Mouse (Mus musculus) right cerebral cortex, postnatal 36 days (tissue): ENCODE data around the gene Ppp2r1b.

Source experiments
- DNase-seq, 2 experiments: peaks; one replicate each; pipeline ENCODE4 v3.0.0; 2022; ENCODE audit warnings: low spot score in 2 of 2, mixed read lengths in 1 of 2

The Ppp2r1b gene

DNA sequence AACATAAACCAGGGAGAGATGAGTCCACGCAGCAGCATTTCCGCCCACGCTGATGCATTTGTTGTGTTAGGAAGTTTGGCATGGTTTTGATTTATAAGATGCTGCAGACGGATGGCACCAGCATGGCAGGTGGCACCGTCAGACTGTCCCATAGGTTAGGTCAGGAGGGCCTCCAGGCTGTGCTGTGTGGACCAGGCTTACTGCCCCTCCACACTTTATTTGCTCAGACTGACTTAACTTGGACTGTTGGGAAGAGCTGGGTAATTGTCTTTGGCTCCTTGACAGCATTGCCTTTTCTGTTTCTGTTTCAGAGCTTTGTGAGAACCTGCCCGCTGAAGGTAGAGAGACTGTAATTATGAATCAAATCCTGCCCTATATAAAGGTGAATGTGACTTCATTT lies 21.9 kb downstream of the Ppp2r1b start:
- DNase-seq, result no peak

DNA sequence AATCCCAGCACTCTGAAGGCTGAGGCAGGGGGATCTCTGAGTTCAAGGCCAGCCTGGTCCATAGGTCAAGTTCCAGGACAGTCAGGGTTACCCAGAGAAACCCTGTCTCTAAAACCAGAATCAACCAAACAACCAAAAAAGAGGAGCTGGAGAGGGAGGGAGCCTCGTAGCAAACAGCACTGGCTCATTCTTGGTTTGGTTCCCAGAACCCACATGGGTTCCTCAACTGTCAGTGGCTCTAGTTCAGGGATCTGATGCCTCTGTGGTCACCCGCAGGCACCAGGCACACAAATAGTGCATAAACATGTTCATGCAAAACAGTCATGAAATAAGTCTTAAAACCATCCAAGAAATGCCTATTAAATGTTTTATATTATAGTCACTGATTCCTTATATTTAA lies 23.1 kb downstream of the Ppp2r1b start:
- DNase-seq, result no peak

DNA sequence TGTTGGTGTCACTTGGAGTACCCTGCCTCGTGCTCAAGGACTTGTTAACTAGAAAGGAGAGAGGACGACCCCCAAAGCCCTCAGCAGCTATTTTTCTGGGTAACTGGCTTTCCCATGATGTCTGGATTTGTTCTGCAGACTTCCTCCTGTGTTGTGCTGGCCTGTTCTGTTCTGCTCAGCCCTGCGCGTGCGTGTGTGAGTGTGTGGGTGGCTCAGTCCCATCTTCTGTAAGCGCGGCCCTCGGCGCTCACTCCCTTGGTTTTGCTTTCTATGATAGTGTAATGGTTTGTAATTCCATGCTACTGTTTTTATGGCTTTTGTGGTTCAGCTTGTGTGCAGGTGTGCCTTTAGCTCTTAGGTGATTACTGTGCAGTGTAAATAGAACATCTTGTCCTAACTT lies 28.1 kb downstream of the Ppp2r1b start:
- peak in 1 of 2 experiments; percentile 46 for DNase-seq

DNA sequence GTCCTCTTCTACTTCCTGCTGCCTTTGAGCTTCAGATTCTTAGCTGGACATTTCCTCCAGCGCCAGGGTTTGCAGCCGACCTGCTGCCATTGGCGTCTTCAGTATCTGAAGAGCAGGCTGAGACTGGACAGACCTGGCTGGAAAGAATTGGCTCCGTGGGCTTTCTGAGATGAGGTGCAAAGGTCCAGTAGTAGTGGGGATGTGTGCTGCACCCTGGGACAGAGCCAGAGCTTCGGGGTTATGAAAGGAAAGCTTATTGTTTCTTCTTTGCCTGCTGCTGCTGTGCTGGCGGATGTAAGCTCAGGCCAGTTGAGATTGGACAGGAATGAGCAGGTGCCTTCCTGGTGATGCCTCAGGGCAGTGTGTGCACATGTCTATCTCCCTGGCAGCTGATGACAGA lies 28.9 kb downstream of the Ppp2r1b start:
- DNase-seq, result no peak

DNA sequence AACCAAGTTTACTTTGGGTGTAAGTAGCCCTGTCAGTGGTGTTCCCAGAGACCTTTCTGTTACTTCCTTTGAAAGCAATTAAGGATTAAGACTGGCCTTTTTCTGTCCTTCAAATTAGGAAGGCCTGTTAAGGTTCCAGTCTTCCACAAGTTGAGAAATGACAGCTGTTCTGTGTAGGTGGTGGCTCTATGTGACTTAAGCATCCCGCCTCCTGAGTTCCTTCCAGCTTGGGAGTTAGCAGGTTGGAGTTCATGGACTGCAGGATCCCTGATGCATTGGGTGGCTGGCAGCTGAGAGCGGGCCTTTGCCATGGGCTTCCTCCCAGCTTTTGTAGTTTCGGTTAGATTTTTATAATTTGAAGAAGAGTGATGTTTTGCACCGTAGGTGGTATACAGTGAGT lies 30.4 kb downstream of the Ppp2r1b start:
- no peak for DNase-seq

DNA sequence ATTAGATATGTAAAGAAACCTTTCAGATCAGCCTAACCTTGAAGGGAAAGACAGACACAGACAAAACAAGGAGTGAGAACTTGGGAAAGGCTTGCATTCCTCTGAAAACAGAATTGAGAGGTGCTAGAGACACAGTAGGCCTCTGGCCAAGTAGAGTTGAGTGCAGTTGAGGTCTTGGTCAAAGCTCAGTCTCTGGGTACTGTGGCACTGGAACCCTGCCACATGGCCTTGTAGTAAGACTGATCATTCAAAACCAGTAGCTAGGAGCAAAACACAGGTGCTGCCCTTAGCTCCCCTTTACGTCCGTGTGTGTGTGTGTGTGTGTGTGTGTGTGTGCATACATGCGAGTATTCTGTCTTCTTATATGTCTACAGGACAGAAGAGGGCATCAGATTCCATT lies 31.2 kb downstream of the Ppp2r1b start:
- DNase-seq, result no peak

DNA sequence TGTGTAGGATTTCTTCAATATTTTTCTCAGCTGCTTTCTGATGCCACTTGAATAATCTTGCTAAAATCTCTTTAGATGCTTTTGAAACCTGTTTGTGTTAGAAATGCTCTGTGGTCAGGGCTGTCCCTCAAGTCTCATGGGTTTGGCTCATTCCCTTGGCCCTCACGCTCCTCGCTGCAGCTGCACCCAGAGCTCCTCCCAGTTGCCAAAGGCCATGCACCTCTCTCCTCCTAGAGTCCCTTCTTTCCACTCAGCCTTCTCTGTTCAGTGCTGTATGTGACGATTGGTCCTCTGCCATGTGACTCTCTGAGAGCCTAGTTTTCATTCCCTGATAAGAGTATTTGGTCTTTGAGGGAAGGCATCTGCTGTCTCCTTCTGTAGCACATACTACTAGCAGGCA lies 32.3 kb downstream of the Ppp2r1b start:
- no peak for DNase-seq

DNA sequence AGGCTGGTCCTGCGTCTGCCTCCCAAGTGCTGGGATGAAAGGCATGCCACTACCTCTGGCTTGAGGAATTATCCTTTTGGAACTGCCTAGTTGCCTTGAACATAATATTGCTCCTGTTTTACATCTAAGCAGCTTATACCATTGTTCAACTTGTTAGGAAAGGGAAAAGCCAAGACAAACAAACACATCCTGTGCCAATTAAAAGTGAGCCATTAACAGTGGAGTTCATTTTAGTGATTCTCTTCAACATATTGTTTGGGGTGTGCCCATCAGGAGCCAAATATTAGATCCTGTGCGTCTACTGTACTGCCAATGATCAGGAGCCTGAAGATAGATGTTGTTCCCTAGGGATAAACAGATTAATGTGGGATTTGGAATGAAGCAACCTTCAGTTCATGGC lies 37.1 kb downstream of the Ppp2r1b start:
- no peak for DNase-seq

DNA sequence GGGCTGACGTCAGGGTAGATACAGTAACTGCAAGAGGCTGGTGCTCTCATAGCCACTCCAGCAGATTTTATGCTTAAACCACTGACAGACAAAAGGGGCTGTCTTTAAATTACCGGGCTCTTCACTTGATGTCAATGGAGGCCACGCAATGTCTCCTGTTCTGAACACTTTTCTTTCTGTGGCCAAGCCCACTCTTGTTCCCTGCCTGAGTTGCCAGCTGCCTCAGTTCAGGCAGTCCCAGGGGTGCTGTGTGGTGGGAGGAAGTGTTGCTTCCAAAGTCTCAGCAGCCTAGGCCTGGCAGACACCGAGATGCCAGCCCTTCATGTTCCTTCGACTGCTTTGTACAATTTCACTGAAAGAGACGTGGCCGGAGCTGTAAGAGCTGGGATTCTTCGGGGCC lies 39.0 kb downstream of the Ppp2r1b start:
- peak; percentile 32 to 73 for DNase-seq

DNA sequence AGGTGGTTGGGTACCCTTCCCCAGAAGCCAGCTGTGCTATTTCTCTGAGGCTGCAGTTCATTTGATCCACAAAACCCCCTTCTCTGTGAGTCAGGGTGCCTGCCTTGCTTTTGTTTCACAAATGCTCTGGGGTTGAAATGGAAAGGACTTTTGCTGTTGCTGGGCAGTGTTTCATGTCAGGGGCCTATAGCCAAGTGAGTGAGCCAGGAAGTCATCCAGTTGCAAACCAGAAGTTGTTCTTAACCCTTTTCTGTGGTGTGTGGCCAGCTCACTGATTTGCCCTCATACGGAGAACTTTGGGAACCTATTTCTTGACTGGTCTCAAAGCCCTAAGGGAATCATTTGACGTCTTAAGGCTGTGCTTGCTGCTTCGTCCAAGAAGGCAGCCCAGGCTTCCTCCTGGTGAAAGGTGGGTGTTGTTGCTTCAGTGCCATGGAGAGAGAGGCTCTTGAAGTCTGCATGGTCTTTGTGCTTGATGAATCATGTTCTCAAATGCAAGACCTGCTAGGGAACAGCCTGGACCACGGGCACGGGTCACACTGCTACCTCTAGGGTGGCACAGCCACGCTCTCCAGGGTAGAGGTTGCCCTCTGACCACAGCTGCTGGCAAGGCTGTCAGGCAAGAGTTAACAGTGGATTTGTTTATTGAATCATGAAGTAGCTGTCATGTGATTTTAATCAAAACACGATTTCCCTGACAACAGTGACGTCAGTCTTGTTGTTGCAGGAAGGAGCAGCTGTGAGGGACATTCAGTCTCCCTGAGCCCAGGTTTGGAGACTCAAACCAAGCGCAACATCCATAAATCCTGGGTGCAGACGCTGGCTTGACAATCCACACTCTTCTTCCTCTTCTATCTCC lies 39.9 kb downstream of the Ppp2r1b start:
- DNase-seq, result peak in 1 of 2 experiments; percentile 16

DNA sequence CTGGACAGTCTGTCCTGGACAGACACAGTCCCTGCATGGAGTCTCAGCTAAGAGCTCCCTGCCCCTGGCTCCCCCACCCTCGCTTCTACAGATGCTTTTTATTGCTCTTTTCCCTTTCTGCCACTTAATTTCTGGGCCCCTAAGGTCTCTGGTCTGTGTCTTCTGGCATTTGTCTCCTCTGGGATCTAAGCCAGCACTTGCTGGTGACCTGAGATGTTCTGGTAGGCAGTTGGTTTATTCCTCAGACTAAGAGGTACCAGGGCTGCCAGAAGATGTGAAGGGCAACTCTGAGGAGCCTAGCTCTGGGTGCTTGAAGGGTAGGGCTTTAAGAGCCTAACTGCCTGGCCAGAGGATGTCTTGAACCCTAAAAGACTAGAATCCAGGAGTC lies 40.5 kb downstream of the Ppp2r1b start:
- no peak for DNase-seq

DNA sequence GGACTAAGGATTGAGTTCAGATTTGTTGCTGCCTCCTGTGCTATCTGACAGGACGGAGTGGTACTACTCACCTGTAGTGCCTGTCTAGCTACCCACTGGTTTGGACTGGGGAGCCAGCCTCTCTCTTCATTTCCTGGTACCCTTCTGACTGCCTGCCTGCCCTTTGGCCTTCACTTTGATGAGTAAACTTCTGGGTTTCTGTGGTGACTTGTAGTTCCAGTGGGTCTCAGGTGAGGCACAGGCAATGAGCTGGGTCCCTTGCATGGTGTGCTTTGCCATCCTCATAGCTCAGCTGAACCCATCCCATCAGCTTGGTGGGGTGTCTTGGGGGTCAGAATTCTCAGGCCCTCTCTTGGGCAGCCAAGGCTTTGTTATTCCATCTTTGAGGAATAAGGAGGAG lies 41.8 kb downstream of the Ppp2r1b start:
- DNase-seq, result no peak

DNA sequence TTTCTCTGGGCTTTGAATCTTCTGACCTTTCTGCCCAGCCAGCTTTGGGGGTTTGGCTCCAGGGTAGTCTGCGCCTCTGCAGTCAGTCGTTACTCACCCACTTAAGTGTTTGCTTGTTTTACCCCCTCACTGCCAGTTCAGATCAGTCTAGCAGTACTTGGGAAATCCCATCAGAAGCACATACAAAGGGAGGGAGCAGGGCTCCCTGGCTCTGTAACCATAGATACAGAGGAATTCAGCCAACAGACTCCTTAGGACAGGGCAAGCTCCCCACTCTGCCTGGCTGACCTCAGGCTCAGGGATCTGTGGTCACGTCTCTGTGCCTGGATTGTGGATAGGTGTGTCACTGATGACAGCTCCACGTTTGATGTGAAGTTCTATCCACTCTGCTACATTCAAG lies 42.2 kb downstream of the Ppp2r1b start:
- DNase-seq, result no peak

DNA sequence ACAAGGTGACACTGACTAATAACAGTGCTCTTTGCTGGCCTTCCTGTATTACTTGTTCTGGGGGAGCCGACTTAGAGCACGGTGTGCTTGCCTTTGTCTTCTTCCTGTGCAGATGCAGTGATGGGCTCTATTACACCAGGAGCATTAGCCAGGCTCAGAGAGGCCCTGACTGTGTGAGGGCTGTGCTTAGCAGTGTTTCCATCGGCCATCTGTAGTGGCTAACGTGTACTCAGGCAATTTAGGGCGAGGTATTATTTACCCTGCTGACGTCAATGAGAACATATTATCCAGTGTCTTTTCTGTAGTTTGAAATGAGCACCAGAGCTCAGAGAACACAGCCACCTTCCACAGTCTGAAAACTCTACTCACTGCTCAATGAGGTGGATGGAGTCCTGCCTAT lies 44.1 kb downstream of the Ppp2r1b start:
- DNase-seq, result no peak

DNA sequence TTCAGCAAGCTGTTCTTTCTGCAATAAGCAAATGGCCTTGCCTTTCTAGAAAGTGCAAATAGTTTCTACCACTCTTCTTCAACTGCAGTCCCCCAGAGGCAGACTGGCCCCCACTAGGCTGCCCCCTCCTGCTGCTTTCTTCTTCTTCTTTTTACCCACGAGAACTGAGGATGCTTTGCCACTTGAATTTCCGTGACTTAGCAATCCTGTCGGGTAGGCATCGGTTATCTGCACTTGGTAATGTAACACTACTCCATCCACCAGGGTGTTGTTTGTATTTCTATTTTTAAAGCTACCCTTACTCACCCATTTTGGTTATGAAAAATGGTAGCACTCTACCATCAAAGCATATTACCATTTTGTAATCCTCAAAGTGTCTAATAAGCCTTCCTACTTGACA lies 44.9 kb downstream of the Ppp2r1b start:
- DNase-seq, result no peak

DNA sequence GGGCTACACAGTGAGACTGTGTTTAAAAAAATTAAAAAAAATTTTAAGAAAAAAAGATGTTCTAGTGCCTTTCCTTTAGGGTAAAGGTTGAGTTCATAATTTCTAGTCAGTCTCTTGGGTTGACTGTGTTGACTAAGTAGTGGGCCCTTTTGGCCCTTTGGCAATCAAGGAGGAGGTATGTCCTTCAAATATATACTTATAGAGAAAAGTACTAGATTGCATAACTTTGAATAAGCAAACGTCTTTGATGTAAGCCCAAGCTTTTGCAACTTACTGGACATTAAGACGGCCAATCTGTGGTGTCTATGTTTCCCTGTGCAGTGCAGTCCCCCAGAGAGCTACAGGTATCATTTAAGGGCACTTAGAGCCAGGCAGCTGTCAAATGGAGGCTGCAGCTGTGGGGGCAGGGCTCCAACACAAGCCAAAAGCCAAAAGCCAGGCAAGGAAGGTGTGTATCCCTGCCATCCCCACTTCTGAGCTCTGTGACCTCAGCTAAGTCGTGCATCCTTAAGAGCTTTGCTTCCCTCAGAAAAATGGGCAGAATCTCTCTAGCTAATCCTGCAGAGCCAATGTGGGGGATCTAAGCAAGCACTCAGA lies 45.5 kb downstream of the Ppp2r1b start:
- DNase-seq, result no peak

DNA sequence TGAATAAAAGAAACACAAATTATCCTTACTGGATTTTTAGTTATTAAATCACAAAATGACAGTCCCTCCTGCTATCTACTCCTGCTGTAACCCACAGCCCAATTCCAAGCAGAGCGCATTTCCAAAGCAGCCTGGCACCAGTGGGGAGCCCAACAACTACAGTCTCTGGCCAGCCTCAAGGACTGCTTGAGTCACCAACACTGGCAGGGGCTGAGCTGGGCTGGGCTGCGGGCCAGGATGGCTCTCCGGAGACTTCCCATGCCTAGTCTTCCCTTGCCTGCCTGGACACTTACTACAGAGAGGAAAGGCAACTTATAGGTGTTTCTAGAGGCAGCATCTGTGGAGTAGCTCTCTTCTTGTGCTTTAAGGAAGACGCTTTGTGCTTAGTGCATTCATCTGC lies 48.6 kb downstream of the Ppp2r1b start:
- peak; percentile 38 to 59 for DNase-seq

DNA sequence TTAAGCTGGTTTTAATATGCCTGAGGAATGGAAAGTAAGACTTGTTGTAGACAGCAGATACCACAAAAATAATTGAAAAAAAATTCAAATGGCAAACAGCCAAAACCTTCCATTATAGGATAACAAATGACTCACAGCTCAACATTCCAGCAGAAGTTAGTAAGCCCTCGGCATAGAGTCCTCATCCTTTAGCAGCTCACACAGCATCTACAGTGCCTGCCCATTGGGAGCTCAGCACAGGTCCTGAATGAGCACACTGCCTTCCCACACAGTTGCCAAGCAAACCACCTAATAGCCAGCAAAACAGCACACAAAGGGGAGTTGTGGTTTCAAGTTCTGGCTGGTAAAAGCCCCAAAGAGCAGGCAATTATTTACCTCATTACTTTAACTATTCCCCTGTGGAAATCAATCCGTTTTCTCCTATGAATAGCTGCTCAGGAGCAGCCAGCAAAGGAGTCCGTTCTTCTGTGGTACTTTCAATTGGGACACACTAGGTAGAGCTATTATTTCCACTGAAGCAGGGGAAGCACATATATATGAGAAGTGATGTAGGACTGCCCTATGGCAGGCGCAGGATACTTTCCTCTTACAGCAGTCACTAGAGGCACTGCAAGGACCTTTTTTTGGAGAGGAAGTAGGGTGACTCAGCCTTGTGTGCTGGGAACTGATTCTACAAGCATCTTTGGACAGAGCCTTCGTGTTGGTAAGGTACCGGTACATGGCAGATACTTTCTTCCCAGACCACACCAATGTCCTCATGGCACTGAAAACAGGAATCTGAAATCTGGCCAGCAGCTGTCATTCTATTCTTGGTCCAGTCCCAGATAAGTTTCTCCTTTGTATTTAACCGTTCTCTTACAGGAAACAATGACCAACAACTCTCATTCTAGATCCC lies 55.2 kb downstream of the Ppp2r1b start:
- no peak for DNase-seq

DNA sequence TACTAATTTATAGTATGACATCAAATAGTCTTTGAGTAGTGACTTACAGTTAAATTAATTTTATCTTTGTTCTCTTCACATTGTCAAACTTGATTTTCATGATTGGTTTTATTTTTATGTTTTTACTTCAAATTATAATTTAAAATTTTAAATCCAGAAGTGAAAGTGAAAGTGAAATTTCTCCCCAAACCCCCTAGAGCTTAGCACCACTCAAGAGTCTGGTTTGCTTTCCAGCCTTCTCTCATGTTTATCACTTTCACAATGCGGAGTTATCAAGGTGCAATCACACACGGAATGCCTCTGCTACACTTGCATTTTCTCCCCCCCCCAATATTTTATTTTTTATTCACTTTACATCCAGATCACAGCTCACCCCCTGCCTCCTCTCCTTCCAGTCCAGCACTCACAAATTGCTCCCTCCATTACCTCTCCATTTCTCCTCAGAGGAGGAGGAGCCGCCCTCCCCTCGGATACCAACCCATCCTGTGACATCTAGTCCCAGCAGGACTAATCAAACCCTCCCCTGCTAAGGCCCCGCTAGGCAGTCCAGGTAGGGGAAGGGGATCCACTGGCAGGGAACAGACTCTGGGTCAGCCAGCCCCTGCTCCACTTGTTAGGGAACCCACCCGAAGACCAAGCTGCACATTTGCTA lies 59.2 kb downstream of the Ppp2r1b start:
- DNase-seq, result no peak

DNA sequence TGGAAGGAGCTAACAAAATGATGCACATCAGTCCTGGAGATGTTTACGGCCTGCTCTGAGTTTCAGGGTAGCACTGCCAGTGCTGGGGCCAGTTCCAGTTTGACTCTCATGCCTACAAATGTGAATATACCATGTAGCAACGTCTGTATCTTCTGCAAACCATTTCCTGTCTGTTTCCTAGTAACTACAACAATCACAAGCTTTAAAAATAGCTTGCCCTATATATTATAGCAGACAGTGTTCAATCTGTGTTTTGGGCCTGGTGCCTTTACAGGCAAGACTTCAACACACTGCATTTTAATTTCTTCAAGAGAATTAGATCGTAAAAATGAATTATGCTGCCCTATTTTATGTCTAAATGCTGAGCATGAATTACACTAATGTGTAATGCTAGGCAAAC lies 60.2 kb downstream of the Ppp2r1b start:
- no peak for DNase-seq

DNA sequence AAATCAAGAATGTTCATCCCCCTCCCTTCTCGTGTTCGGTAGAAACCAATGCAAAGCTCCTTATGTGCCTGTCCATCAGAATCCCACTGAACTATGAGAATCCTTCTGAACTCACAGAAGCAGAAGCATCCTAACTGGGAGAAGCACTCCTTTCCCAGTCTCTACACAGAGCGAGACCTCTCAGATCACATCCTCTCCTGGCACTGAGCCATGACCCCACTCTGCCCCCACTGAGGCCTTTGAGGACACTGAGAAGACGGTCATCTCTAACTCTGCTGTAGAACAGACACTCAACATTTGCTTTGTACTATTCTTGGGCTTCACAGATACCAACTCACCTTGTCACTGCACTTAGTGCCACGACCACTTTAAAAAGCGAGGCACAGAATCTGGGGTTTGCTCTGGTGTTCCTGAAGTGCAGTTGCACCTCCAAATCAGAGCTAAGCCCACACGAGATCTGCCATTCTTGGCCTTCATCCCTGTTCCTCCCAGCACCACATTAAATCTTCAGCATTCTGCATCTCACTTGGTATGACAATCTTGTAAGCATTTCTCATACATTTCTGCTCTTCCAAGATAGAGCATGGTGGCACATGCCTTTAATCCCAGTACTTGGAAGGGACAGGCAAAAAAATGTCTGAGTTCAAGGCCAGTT lies 66.9 kb downstream of the Ppp2r1b start:
- no peak for DNase-seq

DNA sequence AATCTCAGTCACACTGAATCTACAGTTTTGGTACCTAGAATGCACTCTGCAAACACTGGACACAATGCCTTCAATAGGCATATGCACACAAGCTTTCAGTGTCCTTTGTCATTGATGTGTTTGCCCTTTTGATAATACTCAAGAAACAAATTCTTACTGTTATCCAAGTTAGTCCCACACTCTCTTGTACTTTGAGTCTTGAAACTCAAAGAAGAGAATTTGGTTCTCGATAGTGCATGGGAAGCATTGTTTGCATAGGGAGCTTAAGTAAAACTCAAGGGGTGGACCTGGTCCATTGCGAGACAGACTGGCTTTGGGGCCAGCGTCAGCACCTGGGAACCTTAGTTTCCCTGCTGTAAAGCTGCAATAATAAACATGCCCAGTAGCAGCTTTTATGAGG lies 73.0 kb downstream of the Ppp2r1b start:
- no peak for DNase-seq
